In genomic region chr10:87813073-87813590, GRCm38 (mm10) we compare ENCODE assay signal across 9 mouse cellular contexts. TPM values are rescaled to one million over a fixed set of nuclear protein-coding genes. Genes with fewer than 3 reads are reported as not detected.
DNase-seq lines count a peak whose midpoint lies in the region; TF ChIP-seq lines count a peak whose summit lies in the region.
"Had no signal": no experiment of that assay in that cellular context is flagged by ENCODE, and none has a peak within 500 bp of the region (broad histone marks: within the 10 kb centered on the region; RNA-seq: fewer than 3 reads in every experiment).

No protein-coding gene starts in this region.

- peak overlapping the region; percentile 72 for H3K27ac ChIP-seq in heart, embryonic 10.5 days
- no peak overlapping the region for H3K27ac ChIP-seq in gastrocnemius, adult 2 months
- H3K27ac ChIP-seq: liver, embryonic 14.5 days had no signal

- intact Hi-C loops in gastrocnemius, adult 2 months (cut with DNase I) = no loop called here

- no peak for TF ChIP-seq CTCF in gastrocnemius, adult 2 months (IDR thresholded peaks at IDR 0.05)

- H3K36me3 ChIP-seq in heart, embryonic 10.5 days = no peaks in the 10 kb centered on the region

- H3K9me3 ChIP-seq in heart, embryonic 10.5 days = no peaks in the 10 kb centered on the region

- no peak for DNase-seq in heart, embryonic 10.5 days (ENCODE audit: low spot score)
- no peak for DNase-seq in heart, adult 9 months (ENCODE audit: low spot score in 2 of 2)
- DNase-seq in right cerebral cortex, adult 2 months (ENCODE audit: low spot score in 2 of 2) = peak; percentile 22 to 25
- no peak for DNase-seq in right cerebral cortex, adult 18-20 months
- peak; percentile 30 for DNase-seq in mesoderm, embryonic 11.5 days (ENCODE audit: low read depth, low spot score)
- DNase-seq in testis, postnatal 14 days (ENCODE audit: low spot score) = peak; percentile 20
- DNase-seq in adrenal gland, adult (ENCODE audit: inconsistent age in 2 of 2, low spot score in 1 of 2) = no peak
- no peak for DNase-seq in gastrocnemius, adult 2 months

- H3K27me3 ChIP-seq in heart, embryonic 10.5 days (ENCODE audit: insufficient read depth, poor library complexity, severe bottlenecking) = no peaks in the 10 kb centered on the region

- 0 out of 2 replicates have a peak overlapping the region, but pooled peaks have one; percentile 23 for H3K4me3 ChIP-seq in heart, embryonic 10.5 days
- H3K4me3 ChIP-seq in gastrocnemius, adult 2 months = no peak overlapping the region

- H3K4me1 ChIP-seq in heart, embryonic 10.5 days = peaks cover 14% of the 10 kb centered on the region

- WGBS in heart, embryonic 10.5 days = 14% methylated on average over 3 of the region's 3 CpGs

RNA-seq across cellular contexts. Expression of gene Igf1, which starts 44.9 kb away (rescaled TPM):
- polyA plus RNA-seq in heart, embryonic 10.5 days (2016; fragmentation: Nextera tagmentation; extraction: Ambion mirVana) = 22.8 and 24.1 TPM in 2 replicates
- total RNA-seq in gastrocnemius, adult 2 months (2021) = 10 to 100 TPM; 17.9 to 18.9 TPM

Comparison
In these comparisons a context has a peak if more than half of its experiments do, and no peak if none do; other contexts are left out.
1. DNase-seq: peak in right cerebral cortex, adult 2 months (2 of 2), mesoderm, embryonic 11.5 days (single experiment) and testis, postnatal 14 days (single experiment); none in heart, embryonic 10.5 days (single experiment), heart, adult 9 months (0 of 2), right cerebral cortex, adult 18-20 months (single experiment), adrenal gland, adult (0 of 2) and gastrocnemius, adult 2 months (single experiment).